In the genomic region with DNA sequence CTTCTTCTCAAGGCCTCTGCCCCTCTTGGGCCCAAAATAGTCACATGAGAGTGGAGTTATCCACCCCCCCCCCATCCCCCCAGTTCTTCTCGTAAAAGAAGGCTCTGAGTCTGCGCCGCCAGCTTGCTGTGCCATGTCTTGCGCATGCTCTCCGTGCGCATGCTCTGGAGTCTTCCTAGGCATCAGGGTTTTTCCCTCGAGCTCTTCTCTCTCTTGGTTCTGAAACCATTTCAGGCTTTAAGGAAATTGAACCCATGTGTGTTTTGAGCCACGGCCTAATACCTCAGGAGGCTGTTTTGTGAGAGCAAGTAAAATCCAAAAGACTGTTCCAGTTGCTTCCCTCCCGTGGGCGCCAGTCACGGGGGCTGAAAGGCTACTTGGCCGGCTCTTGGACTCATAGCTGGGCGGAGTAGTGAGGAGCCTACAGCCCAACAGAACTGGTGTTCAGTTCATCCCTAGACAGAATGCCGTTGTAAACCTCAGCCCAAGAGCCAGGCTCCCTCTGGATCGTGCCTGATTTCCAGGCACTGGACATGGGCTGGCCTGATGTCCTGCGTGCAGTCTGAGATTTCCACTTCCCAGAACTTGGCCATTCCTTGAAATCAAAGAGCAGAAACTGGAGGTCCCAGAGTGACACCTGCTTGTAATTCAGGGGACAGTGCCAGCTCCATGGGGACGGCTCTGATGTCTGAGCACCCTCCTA, we compare ENCODE assay signal across 24 mouse cellular contexts. TPM values are rescaled to one million over a fixed set of nuclear protein-coding genes. Genes with fewer than 3 reads are reported as not detected.
DNase-seq lines count a peak whose midpoint lies in the region; ATAC-seq lines count a peak whose summit lies in the region.
"Had no signal": no experiment of that assay in that cellular context is flagged by ENCODE, and none has a peak within 500 bp of the region (broad histone marks: within the 10 kb centered on the region; RNA-seq: fewer than 3 reads in every experiment).

No protein-coding gene starts in this region.

- no peaks in the 10 kb centered on the region for H3K4me1 ChIP-seq in heart, embryonic 11.5 days (ENCODE audit: control insufficient read depth, insufficient read depth, low read length)
- H3K4me1 ChIP-seq in embryonic facial prominence, embryonic 14.5 days (ENCODE audit: control insufficient read depth, insufficient read depth, low read length): peaks cover 25% of the 10 kb centered on the region
- H3K4me1 ChIP-seq in limb, embryonic 15.5 days: peaks cover 38% of the 10 kb centered on the region
- H3K4me1 ChIP-seq: liver, embryonic 15.5 days had no signal

- no peaks in the 10 kb centered on the region for H3K9me3 ChIP-seq in heart, embryonic 11.5 days (replicated peaks; ENCODE audit: control insufficient read depth, low read length)
- H3K9me3 ChIP-seq in embryonic facial prominence, embryonic 14.5 days (ENCODE audit: control insufficient read depth, low read length): no peaks in the 10 kb centered on the region
- H3K9me3 ChIP-seq in limb, embryonic 15.5 days: no peaks in the 10 kb centered on the region
- H3K9me3 ChIP-seq: forebrain, embryonic 12.5 days; intestine, embryonic 15.5 days; liver, embryonic 15.5 days; neural tube, embryonic 13.5 days had no signal

- H3K36me3 ChIP-seq in heart, embryonic 11.5 days (ENCODE audit: control insufficient read depth, insufficient read depth, low read length): no peaks in the 10 kb centered on the region
- H3K36me3 ChIP-seq in embryonic facial prominence, embryonic 14.5 days (ENCODE audit: control insufficient read depth, insufficient read depth, low read length): no peaks in the 10 kb centered on the region
- H3K36me3 ChIP-seq in limb, embryonic 15.5 days: no peaks in the 10 kb centered on the region
- H3K36me3 ChIP-seq: forebrain, embryonic 12.5 days; intestine, embryonic 15.5 days; liver, embryonic 15.5 days; neural tube, embryonic 13.5 days had no signal

- no peak overlapping the region for H3K27ac ChIP-seq in heart, embryonic 11.5 days (ENCODE audit: low read depth, low read length)
- H3K27ac ChIP-seq in embryonic facial prominence, embryonic 14.5 days (replicated peaks; ENCODE audit: low read depth, low read length): peak overlapping the region; percentile 82
- H3K27ac ChIP-seq in limb, embryonic 15.5 days: peak overlapping the region; percentile 78
- H3K27ac ChIP-seq: forebrain, embryonic 12.5 days; hindbrain, embryonic 14.5 days; intestine, embryonic 15.5 days; liver, embryonic 15.5 days; neural tube, embryonic 13.5 days had no signal

- H3K9ac ChIP-seq in heart, embryonic 11.5 days (ENCODE audit: low read depth, low read length): no peak overlapping the region
- H3K9ac ChIP-seq in embryonic facial prominence, embryonic 14.5 days (ENCODE audit: low read depth, low read length): 0 out of 2 replicates have a peak overlapping the region, but pooled peaks have one; percentile 30
- H3K9ac ChIP-seq in limb, embryonic 15.5 days: no peak overlapping the region
- H3K9ac ChIP-seq: forebrain, embryonic 12.5 days; hindbrain, embryonic 14.5 days; intestine, embryonic 15.5 days; liver, embryonic 15.5 days; neural tube, embryonic 13.5 days had no signal

- WGBS in heart, embryonic 11.5 days (ENCODE audit: insufficient replicate concordance): 83% methylated on average over 17 of the region's 17 CpGs
- 51% methylated on average over 17 of the region's 17 CpGs for WGBS in embryonic facial prominence, embryonic 14.5 days
- 46% methylated on average over 17 of the region's 17 CpGs for WGBS in limb, embryonic 15.5 days

- H3K27me3 ChIP-seq in heart, embryonic 11.5 days (ENCODE audit: control insufficient read depth, insufficient read depth, low read length): peaks cover 17% of the 10 kb centered on the region
- H3K27me3 ChIP-seq in embryonic facial prominence, embryonic 14.5 days (replicated peaks; ENCODE audit: control insufficient read depth, insufficient read depth, low read length): no peaks in the 10 kb centered on the region
- H3K27me3 ChIP-seq in limb, embryonic 15.5 days: 0 out of 2 replicates have a peak, but pooled peaks cover 6% of the 10 kb centered on the region
- H3K27me3 ChIP-seq: intestine, embryonic 15.5 days had no signal

- peak; percentile 93 for DNase-seq in heart, adult 11 months
- peak; percentile 32 for DNase-seq in R1 (ENCODE audit: low read depth, low spot score)
- DNase-seq in embryonic facial prominence, embryonic 14.5 days (ENCODE audit: low spot score): peak; percentile 90
- DNase-seq in lung, postnatal 4 days: no peak
- DNase-seq in kidney, postnatal 10 days: no peak
- DNase-seq: B cell, adult 2 months; cerebellum, adult 11-12 months; cerebellum, postnatal 25 days; heart, postnatal 10 days; layer of hippocampus, postnatal 36 days; lung, postnatal 10 days; right cerebral cortex, postnatal 4 days; thymus, postnatal 36 days had no signal

- H3K4me2 ChIP-seq in heart, embryonic 11.5 days: no peak overlapping the region
- peak overlapping the region; percentile 5 for H3K4me2 ChIP-seq in embryonic facial prominence, embryonic 14.5 days (ENCODE audit: low read depth, low read length)
- H3K4me2 ChIP-seq in limb, embryonic 15.5 days: 0 out of 2 replicates have a peak overlapping the region, but pooled peaks have one; percentile 7
- H3K4me2 ChIP-seq: forebrain, embryonic 12.5 days; hindbrain, embryonic 14.5 days; intestine, embryonic 15.5 days; liver, embryonic 15.5 days; neural tube, embryonic 13.5 days had no signal

- no peak for ATAC-seq in heart, embryonic 11.5 days (replicated peaks; ENCODE audit: insufficient number of reproducible peaks, low FRiP score, low TSS enrichment)
- peak; percentile 44; the same call in 1 of the 2 replicates for ATAC-seq in embryonic facial prominence, embryonic 14.5 days (ENCODE audit: low read depth)
- peak; percentile 25; the same call in 1 of the 2 replicates for ATAC-seq in limb, embryonic 15.5 days (ENCODE audit: insufficient number of reproducible peaks, low FRiP score, low TSS enrichment, low read depth)
- ATAC-seq: intestine, embryonic 15.5 days had no signal

- H3K4me3 ChIP-seq in heart, embryonic 11.5 days (ENCODE audit: low read depth, low read length): no peak overlapping the region
- no peak overlapping the region for H3K4me3 ChIP-seq in embryonic facial prominence, embryonic 14.5 days (ENCODE audit: low read depth, low read length)
- no peak overlapping the region for H3K4me3 ChIP-seq in limb, embryonic 15.5 days
- H3K4me3 ChIP-seq: forebrain, embryonic 12.5 days; intestine, embryonic 15.5 days; liver, embryonic 15.5 days; megakaryocyte, embryonic 14.5 days; neural tube, embryonic 13.5 days had no signal

RNA-seq across cellular contexts. Expression of gene Gm11733, which starts 56.2 kb away (rescaled TPM):
- polyA plus RNA-seq in heart, embryonic 11.5 days (2014; fragmentation: Nextera tagmentation; extraction: Ambion mirVana): 0.13 TPM in 1 of 2 replicates, not detected in the other
- polyA plus RNA-seq in embryonic facial prominence, embryonic 14.5 days (2014; fragmentation: Nextera tagmentation; extraction: Ambion mirVana): 0.08 and 0.10 TPM in 2 replicates
- polyA plus RNA-seq in limb, embryonic 15.5 days (2015; fragmentation: Nextera tagmentation; extraction: Ambion mirVana): 0.06 TPM in 1 of 2 replicates, not detected in the other
- polyA plus RNA-seq: hindbrain, embryonic 14.5 days; intestine, embryonic 15.5 days; kidney, embryonic 14.5 days; large intestine, adult 2 months; liver, embryonic 15.5 days; neural tube, embryonic 13.5 days; testis, adult 2 months had no signal

Comparison
In these comparisons a context has a peak if more than half of its experiments do, and no peak if none do; other contexts are left out.
1. DNase-seq: peak in heart, adult 11 months (single experiment), R1 (single experiment) and embryonic facial prominence, embryonic 14.5 days (single experiment); none in lung, postnatal 4 days (0 of 2) and kidney, postnatal 10 days (single experiment).